ENCODE assay signal across 24 mouse cellular contexts in the genomic region with DNA sequence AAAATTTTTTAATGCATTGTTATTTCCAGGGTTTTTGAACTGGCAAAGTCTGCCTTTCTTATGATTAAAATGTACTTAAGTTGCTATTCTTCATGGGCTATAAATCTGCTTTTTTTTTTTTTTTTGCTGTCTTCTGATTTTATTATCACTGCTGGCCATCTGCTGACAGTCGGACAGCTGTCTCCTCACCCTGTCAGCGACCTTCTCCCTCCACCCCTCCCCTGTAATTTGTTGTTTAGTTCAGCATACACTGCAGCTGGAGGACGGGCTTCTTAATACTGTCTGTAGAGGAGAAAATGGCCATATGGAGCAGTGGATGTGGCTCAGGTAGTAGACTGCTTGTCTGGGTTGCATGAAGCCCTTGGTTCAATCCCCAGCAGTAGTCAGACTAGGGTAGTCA.
DNase-seq lines count a peak whose midpoint lies in the region; ATAC-seq and TF ChIP-seq lines count a peak whose summit lies in the region.
"Had no signal": no experiment of that assay in that cellular context is flagged by ENCODE, and none has a peak within 500 bp of the region (broad histone marks: within the 10 kb centered on the region; RNA-seq: fewer than 3 reads in every experiment).

No protein-coding gene starts in this region.

- H3K9ac ChIP-seq in hindbrain, embryonic 15.5 days = no peak overlapping the region
- no peak overlapping the region for H3K9ac ChIP-seq in hindbrain, embryonic 14.5 days
- no peak overlapping the region for H3K9ac ChIP-seq in stomach, embryonic 14.5 days (replicated peaks; ENCODE audit: low read depth, low read length)
- no peak overlapping the region for H3K9ac ChIP-seq in stomach, postnatal 0 days (ENCODE audit: low read length)
- H3K9ac ChIP-seq in stomach, embryonic 16.5 days (ENCODE audit: low read length) = no peak overlapping the region
- H3K9ac ChIP-seq: embryonic facial prominence, embryonic 12.5 days; liver, postnatal 0 days had no signal

- no peaks in the 10 kb centered on the region for H3K36me3 ChIP-seq in hindbrain, embryonic 15.5 days
- H3K36me3 ChIP-seq in hindbrain, embryonic 14.5 days (replicated peaks; ENCODE audit: control insufficient read depth, insufficient read depth) = no peaks in the 10 kb centered on the region
- H3K36me3 ChIP-seq in stomach, embryonic 14.5 days (ENCODE audit: control insufficient read depth, insufficient read depth, low read length) = no peaks in the 10 kb centered on the region
- H3K36me3 ChIP-seq in stomach, postnatal 0 days (ENCODE audit: control insufficient read depth, insufficient read depth, low read length) = no peaks in the 10 kb centered on the region
- no peaks in the 10 kb centered on the region for H3K36me3 ChIP-seq in stomach, embryonic 16.5 days (ENCODE audit: control insufficient read depth, insufficient read depth, low read length)
- H3K36me3 ChIP-seq: embryonic facial prominence, embryonic 12.5 days; hindbrain, embryonic 10.5 days had no signal

- ATAC-seq in hindbrain, embryonic 15.5 days (ENCODE audit: low FRiP score, low read depth) = 0 out of 2 replicates have a peak, but pooled peaks have one; percentile 19
- ATAC-seq in hindbrain, embryonic 14.5 days (ENCODE audit: low FRiP score) = no peak
- peak; percentile 18; the same call in 1 of the 2 replicates for ATAC-seq in stomach, embryonic 14.5 days (ENCODE audit: insufficient number of reproducible peaks, insufficient read depth, low FRiP score, low read depth)
- no peak for ATAC-seq in stomach, postnatal 0 days (ENCODE audit: low FRiP score, low TSS enrichment)
- ATAC-seq in stomach, embryonic 16.5 days (ENCODE audit: insufficient read depth, low FRiP score) = peak; percentile 23; the same call in 1 of the 2 replicates
- no peak for ATAC-seq in monocyte, adult 5-6 weeks (replicated peaks; ENCODE audit: insufficient number of reproducible peaks, low FRiP score, low TSS enrichment, poor library complexity, severe bottlenecking)
- ATAC-seq: forebrain, embryonic 14.5 days; liver, postnatal 0 days had no signal

- H3K4me1 ChIP-seq in hindbrain, embryonic 15.5 days (replicated peaks) = 0 out of 2 replicates have a peak, but pooled peaks cover 20% of the 10 kb centered on the region
- no peaks in the 10 kb centered on the region; the same call in 1 of the 2 replicates for H3K4me1 ChIP-seq in hindbrain, embryonic 14.5 days (replicated peaks; ENCODE audit: control insufficient read depth, insufficient read depth, low read length)
- 0 out of 2 replicates have a peak, but pooled peaks cover 3% of the 10 kb centered on the region for H3K4me1 ChIP-seq in stomach, embryonic 14.5 days (ENCODE audit: control insufficient read depth, insufficient read depth, low read length)
- 0 out of 2 replicates have a peak, but pooled peaks cover 2% of the 10 kb centered on the region for H3K4me1 ChIP-seq in stomach, postnatal 0 days (replicated peaks; ENCODE audit: control insufficient read depth, insufficient read depth)
- peaks cover 9% of the 10 kb centered on the region for H3K4me1 ChIP-seq in stomach, embryonic 16.5 days (ENCODE audit: control insufficient read depth, insufficient read depth, low read length)

- H3K4me2 ChIP-seq in hindbrain, embryonic 15.5 days = no peak overlapping the region
- H3K4me2 ChIP-seq in hindbrain, embryonic 14.5 days (replicated peaks) = no peak overlapping the region
- H3K4me2 ChIP-seq in stomach, embryonic 14.5 days (replicated peaks; ENCODE audit: low read depth, low read length) = no peak overlapping the region
- H3K4me2 ChIP-seq in stomach, postnatal 0 days (replicated peaks; ENCODE audit: low read depth) = no peak overlapping the region
- no peak overlapping the region for H3K4me2 ChIP-seq in stomach, embryonic 16.5 days (ENCODE audit: low read depth, low read length)
- H3K4me2 ChIP-seq: embryonic facial prominence, embryonic 12.5 days had no signal

- H3K27ac ChIP-seq in hindbrain, embryonic 15.5 days (replicated peaks) = no peak overlapping the region
- no peak overlapping the region for H3K27ac ChIP-seq in hindbrain, embryonic 14.5 days
- no peak overlapping the region for H3K27ac ChIP-seq in stomach, embryonic 14.5 days (ENCODE audit: low read length)
- H3K27ac ChIP-seq in stomach, postnatal 0 days (replicated peaks) = no peak overlapping the region
- no peak overlapping the region for H3K27ac ChIP-seq in stomach, embryonic 16.5 days (ENCODE audit: low read length)
- H3K27ac ChIP-seq: embryonic facial prominence, embryonic 12.5 days; hindbrain, embryonic 10.5 days; left cerebral cortex, adult 2 months had no signal

- no peak overlapping the region for H3K4me3 ChIP-seq in hindbrain, embryonic 15.5 days
- no peak overlapping the region for H3K4me3 ChIP-seq in hindbrain, embryonic 14.5 days (replicated peaks; ENCODE audit: low read length)
- H3K4me3 ChIP-seq in stomach, embryonic 14.5 days (ENCODE audit: low read depth, low read length) = no peak overlapping the region
- H3K4me3 ChIP-seq in stomach, postnatal 0 days (ENCODE audit: low read depth, low read length) = no peak overlapping the region
- no peak overlapping the region for H3K4me3 ChIP-seq in stomach, embryonic 16.5 days (replicated peaks; ENCODE audit: low read length)
- H3K4me3 ChIP-seq: embryonic facial prominence, embryonic 12.5 days; erythroblast, embryonic 14.5 days; hindbrain, embryonic 10.5 days; left cerebral cortex, adult 2 months; myocyte had no signal

- DNase-seq in hindbrain, embryonic 14.5 days (ENCODE audit: low spot score) = no peak
- DNase-seq in kidney, postnatal 4 days = peak; percentile 38 to 58
- DNase-seq in kidney, adult 11 months = no peak
- no peak for DNase-seq in stomach, postnatal 0 days (ENCODE audit: low spot score)
- DNase-seq: cerebellum, adult 2 months; gastrocnemius, postnatal 14 days; kidney, adult 18-20 months; left cerebral cortex, postnatal 4 days; liver; liver, postnatal 0 days; lung, postnatal 4 days; midbrain, embryonic 14.5 days; right cerebral cortex, adult 18-20 months; thymus, postnatal 36 days had no signal

- H3K9me3 ChIP-seq in hindbrain, embryonic 15.5 days = no peaks in the 10 kb centered on the region
- no peaks in the 10 kb centered on the region for H3K9me3 ChIP-seq in hindbrain, embryonic 14.5 days (ENCODE audit: control insufficient read depth, low read length)
- no peaks in the 10 kb centered on the region for H3K9me3 ChIP-seq in stomach, embryonic 14.5 days (ENCODE audit: control insufficient read depth, low read depth, low read length)
- no peaks in the 10 kb centered on the region for H3K9me3 ChIP-seq in stomach, postnatal 0 days (ENCODE audit: control insufficient read depth, low read length)
- no peaks in the 10 kb centered on the region for H3K9me3 ChIP-seq in stomach, embryonic 16.5 days (replicated peaks; ENCODE audit: control insufficient read depth, low read length)
- H3K9me3 ChIP-seq: embryonic facial prominence, embryonic 12.5 days; hindbrain, embryonic 10.5 days had no signal

- no peak for TF ChIP-seq CTCF in stomach, postnatal 0 days (IDR thresholded peaks at IDR 0.05; ENCODE audit: low read depth)

- no peaks in the 10 kb centered on the region for H3K27me3 ChIP-seq in hindbrain, embryonic 15.5 days
- no peaks in the 10 kb centered on the region for H3K27me3 ChIP-seq in hindbrain, embryonic 14.5 days (ENCODE audit: control insufficient read depth, insufficient read depth, low read length)
- H3K27me3 ChIP-seq in stomach, embryonic 14.5 days (ENCODE audit: control insufficient read depth, insufficient read depth, low read length) = no peaks in the 10 kb centered on the region
- no peaks in the 10 kb centered on the region for H3K27me3 ChIP-seq in stomach, postnatal 0 days (ENCODE audit: control insufficient read depth, insufficient read depth, low read length)
- H3K27me3 ChIP-seq in stomach, embryonic 16.5 days (ENCODE audit: control insufficient read depth, insufficient read depth, low read length) = no peaks in the 10 kb centered on the region
- H3K27me3 ChIP-seq: embryonic facial prominence, embryonic 12.5 days had no signal

- TF ChIP-seq EP300 in stomach, postnatal 0 days (optimal IDR thresholded peaks at IDR 0.05) = no peak

- WGBS in hindbrain, embryonic 15.5 days = 36% methylated on average over 3 of the region's 3 CpGs
- 40% methylated on average over 3 of the region's 3 CpGs for whole genome bisulfite sequencing in hindbrain, embryonic 14.5 days
- 37% methylated on average over 3 of the region's 3 CpGs for WGBS in stomach, embryonic 14.5 days
- WGBS in stomach, postnatal 0 days = 39% methylated on average over 3 of the region's 3 CpGs
- 37% methylated on average over 3 of the region's 3 CpGs for whole genome bisulfite sequencing in stomach, embryonic 16.5 days

Comparison
In these comparisons a context has a peak if more than half of its experiments do, and no peak if none do; other contexts are left out.
1. ATAC-seq: peak in hindbrain, embryonic 15.5 days (single experiment), stomach, embryonic 14.5 days (single experiment) and stomach, embryonic 16.5 days (single experiment); none in hindbrain, embryonic 14.5 days (single experiment), stomach, postnatal 0 days (single experiment) and monocyte, adult 5-6 weeks (single experiment).
2. DNase-seq: peak in kidney, postnatal 4 days (2 of 2); none in hindbrain, embryonic 14.5 days (single experiment), kidney, adult 11 months (single experiment) and stomach, postnatal 0 days (single experiment).